Mouse (Mus musculus): ENCODE measurements at regions not wholly inside any gene's neighbourhood (a gene's known extent, or its start where the extent isn't known, plus 50 kb on each side); places are given as distances from the start of the nearest gene placed in this dataset.

- TF ChIP-seq MEF2A (IDR thresholded peaks at IDR 0.05; ENCODE audit: borderline replicate concordance, low read depth, low read length) (no peak), CTCF (conservative IDR thresholded peaks at IDR 0.05 in 1 of 2, IDR thresholded peaks at IDR 0.05 in 1 of 2; ENCODE audit: low read depth in 2 of 2, low read length in 2 of 2) (no peak), USF1 (IDR thresholded peaks at IDR 0.05; ENCODE audit: low read depth, low read length) (no peak), E2F4 (IDR thresholded peaks at IDR 0.05; ENCODE audit: insufficient replicate concordance, low read depth, low read length) (no peak), TBP (conservative IDR thresholded peaks at IDR 0.05; ENCODE audit: low read depth, low read length) (no peak), ZC3H11A (IDR thresholded peaks at IDR 0.05; ENCODE audit: low read depth, low read length) (no peak)
- Histone ChIP-seq H3K27me3 (replicated peaks) (no peaks in the 10 kb centered on the region), H3K79me2 (replicated peaks; ENCODE audit: control insufficient read depth, extremely low read depth, insufficient read depth, poor library complexity, severe bottlenecking) (no peaks in the 10 kb centered on the region), H3K4me2 (ENCODE audit: insufficient read depth, low read depth, poor library complexity, severe bottlenecking) (no peak overlapping the region), H3K9ac (ENCODE audit: insufficient read depth, low read depth) (no peak overlapping the region), H3K9me3 (replicated peaks; ENCODE audit: low read length) (no peaks in the 10 kb centered on the region), H3K4me1 (ENCODE audit: control insufficient read depth in 1 of 2, insufficient read depth in 2 of 2) (peaks cover 0 to 4% of the 10 kb centered on the region in 2 experiments; a peak in 1 of 4 replicates), H3K36me3 (replicated peaks in 1 of 2; ENCODE audit: control insufficient read depth in 1 of 2, insufficient read depth in 1 of 2, low read length in 1 of 2) (no peaks in the 10 kb centered on the region), H3K27ac (ENCODE audit: insufficient read depth, low read depth) (no peak overlapping the region), H3K4me3 (replicated peaks in 1 of 3; ENCODE audit: low read depth in 2 of 3, low read length in 2 of 3, poor library complexity in 1 of 3) (no peak overlapping the region)
- in situ Hi-C loops (cut with MboI; ENCODE audit: low pct_ligation_motif_present, low pct_unique_long_range_greater_than_20kb, low sequenced_read_pairs) (no loop called here), dilution Hi-C loops (cut with MboI; ENCODE audit: extremely low pct_ligation_motif_present, extremely low pct_unique_long_range_greater_than_20kb, low sequenced_read_pairs) (no loop called here)
- DNase-seq (ENCODE audit: extremely low read depth), result no peak
Observed at GRCm38 (mm10) chr9:51636097-51636496, 129.0 kb upstream of the Arhgap20 start.

GRCm38 (mm10) chr9:51636559-51637127, 128.5 kb upstream of the Arhgap20 start:
- dilution Hi-C loops (cut with MboI; ENCODE audit: extremely low pct_ligation_motif_present, extremely low pct_unique_long_range_greater_than_20kb, low sequenced_read_pairs), result no loop called here
- TF ChIP-seq MEF2A (IDR thresholded peaks at IDR 0.05; ENCODE audit: borderline replicate concordance, low read depth, low read length) (no peak), USF2 (conservative IDR thresholded peaks at IDR 0.05; ENCODE audit: low read depth, low read length) (no peak), CHD1 (IDR thresholded peaks at IDR 0.05; ENCODE audit: low read depth, low read length) (no peak), JUND (conservative IDR thresholded peaks at IDR 0.05; ENCODE audit: low read depth, low read length) (no peak), RCOR1 (conservative IDR thresholded peaks at IDR 0.05; ENCODE audit: low read depth, low read length) (no peak), POLR2A (IDR thresholded peaks at IDR 0.05; ENCODE audit: low read depth, low read length) (no peak), IRF4 (IDR thresholded peaks at IDR 0.05; ENCODE audit: low read depth, low read length) (no peak)

GRCm38 (mm10) chr9:51637131-51637920, 127.8 kb upstream of the Arhgap20 start:
- H3K79me2 ChIP-seq (replicated peaks; ENCODE audit: control insufficient read depth, extremely low read depth, insufficient read depth, poor library complexity, severe bottlenecking), result no peaks in the 10 kb centered on the region
- in situ Hi-C loops (cut with MboI; ENCODE audit: low pct_ligation_motif_present, low pct_unique_long_range_greater_than_20kb, low sequenced_read_pairs), result no loop called here
- no peaks in the 10 kb centered on the region for H3K9me3 ChIP-seq (replicated peaks; ENCODE audit: low read length)
- DNase-seq (ENCODE audit: extremely low read depth), result no peak
- peaks cover 0 to 4% of the 10 kb centered on the region in 2 experiments; a peak in 1 of 4 replicates for H3K4me1 ChIP-seq (ENCODE audit: control insufficient read depth in 1 of 2, insufficient read depth in 2 of 2)
- no peak overlapping the region for H3K9ac ChIP-seq (ENCODE audit: insufficient read depth, low read depth)
- H3K4me3 ChIP-seq (replicated peaks in 1 of 3; ENCODE audit: low read depth in 2 of 3, low read length in 2 of 3, poor library complexity in 1 of 3), result no peak overlapping the region
- H3K27me3 ChIP-seq (replicated peaks), result no peaks in the 10 kb centered on the region
- TF ChIP-seq ZNF384 (IDR thresholded peaks at IDR 0.05; ENCODE audit: low read depth, low read length), result no peak
- no peak for TF ChIP-seq POLR2AphosphoS2 (IDR thresholded peaks at IDR 0.05; ENCODE audit: low read depth, low read length)
- TF ChIP-seq UBTF (IDR thresholded peaks at IDR 0.05; ENCODE audit: low read depth, low read length), result no peak
- TF ChIP-seq SIN3A (IDR thresholded peaks at IDR 0.05; ENCODE audit: low read length), result no peak
- no peak for TF ChIP-seq MEF2A (IDR thresholded peaks at IDR 0.05; ENCODE audit: borderline replicate concordance, low read depth, low read length)
- no peak for TF ChIP-seq KAT2A (IDR thresholded peaks at IDR 0.05; ENCODE audit: insufficient replicate concordance, low read length)
- no peak overlapping the region for H3K4me2 ChIP-seq (ENCODE audit: insufficient read depth, low read depth, poor library complexity, severe bottlenecking)
- no peak overlapping the region for H3K27ac ChIP-seq (ENCODE audit: insufficient read depth, low read depth)
- no peaks in the 10 kb centered on the region for H3K36me3 ChIP-seq (replicated peaks in 1 of 2; ENCODE audit: control insufficient read depth in 1 of 2, insufficient read depth in 1 of 2, low read length in 1 of 2)
- dilution Hi-C loops (cut with MboI; ENCODE audit: extremely low pct_ligation_motif_present, extremely low pct_unique_long_range_greater_than_20kb, low sequenced_read_pairs), result no loop called here

More at GRCm38 (mm10) chr9:51636559-51637127, 128.5 kb upstream of the Arhgap20 start:
- no peaks in the 10 kb centered on the region for H3K9me3 ChIP-seq (replicated peaks; ENCODE audit: low read length)
- H3K36me3 ChIP-seq (replicated peaks in 1 of 2; ENCODE audit: control insufficient read depth in 1 of 2, insufficient read depth in 1 of 2, low read length in 1 of 2), result no peaks in the 10 kb centered on the region
- no peaks in the 10 kb centered on the region for H3K27me3 ChIP-seq (replicated peaks)
- H3K4me3 ChIP-seq (replicated peaks in 1 of 3; ENCODE audit: low read depth in 2 of 3, low read length in 2 of 3, poor library complexity in 1 of 3), result no peak overlapping the region
- H3K79me2 ChIP-seq (replicated peaks; ENCODE audit: control insufficient read depth, extremely low read depth, insufficient read depth, poor library complexity, severe bottlenecking), result no peaks in the 10 kb centered on the region
- H3K9ac ChIP-seq (ENCODE audit: insufficient read depth, low read depth), result no peak overlapping the region
- H3K4me2 ChIP-seq (ENCODE audit: insufficient read depth, low read depth, poor library complexity, severe bottlenecking), result no peak overlapping the region
- H3K4me1 ChIP-seq (ENCODE audit: control insufficient read depth in 1 of 2, insufficient read depth in 2 of 2), result peaks cover 0 to 4% of the 10 kb centered on the region in 2 experiments; a peak in 1 of 4 replicates
- no peak for DNase-seq (ENCODE audit: extremely low read depth)
- no peak overlapping the region for H3K27ac ChIP-seq (ENCODE audit: insufficient read depth, low read depth)
- in situ Hi-C loops (cut with MboI; ENCODE audit: low pct_ligation_motif_present, low pct_unique_long_range_greater_than_20kb, low sequenced_read_pairs), result no loop called here
